Mouse (Mus musculus): ENCODE data around the gene Slc30a7.

- TF ChIP-seq POLR2A (IDR thresholded peaks at IDR 0.05; ENCODE audit: low read depth, low read length): no peak
- TF ChIP-seq CTCF (conservative IDR thresholded peaks at IDR 0.05 in 1 of 2, IDR thresholded peaks at IDR 0.05 in 1 of 2; ENCODE audit: low read depth in 2 of 2, low read length in 2 of 2): peak in 1 of 2 experiments; percentile 43; a peak in 2 of 4 replicates
- no peak for TF ChIP-seq MYC (IDR thresholded peaks at IDR 0.05; ENCODE audit: low read depth, low read length)
Measured at GRCm38 (mm10) chr3:116046000-116046399, 38.8 kb upstream of the Slc30a7 start.
